Mouse (Mus musculus) gastrocnemius, postnatal 14 days (tissue): ENCODE data around the gene Pnma1. TPM values are rescaled to one million over a fixed set of nuclear protein-coding genes. Genes with fewer than 3 reads are reported as not detected.
"Not testable (repeated sequence)": the region's sequence is repeated elsewhere in the genome, so short reads cannot be mapped to it uniquely, and the experiment has no call there.

Experiments
- DNase-seq: peaks from one replicate; pipeline ENCODE4 v3.0.0; 2021; ENCODE audit warnings: mixed read lengths
- intact Hi-C: fragments of 180-260 bp; cut with DNase I; formaldehyde crosslinking; loops from one replicate; pipeline ENCODE4 v1.15.1; 2025; ENCODE audit warnings: low total_unique reads
- total RNA-seq, 2 experiments: library from RNA; stranded (reverse); gene quantifications; 2 replicates each; pipeline ENCODE4 v1.2.3; 2021

Pnma1 gene
- total RNA-seq, 2 experiments from 2014 or later: 0.23 to 0.24 TPM

DNA sequence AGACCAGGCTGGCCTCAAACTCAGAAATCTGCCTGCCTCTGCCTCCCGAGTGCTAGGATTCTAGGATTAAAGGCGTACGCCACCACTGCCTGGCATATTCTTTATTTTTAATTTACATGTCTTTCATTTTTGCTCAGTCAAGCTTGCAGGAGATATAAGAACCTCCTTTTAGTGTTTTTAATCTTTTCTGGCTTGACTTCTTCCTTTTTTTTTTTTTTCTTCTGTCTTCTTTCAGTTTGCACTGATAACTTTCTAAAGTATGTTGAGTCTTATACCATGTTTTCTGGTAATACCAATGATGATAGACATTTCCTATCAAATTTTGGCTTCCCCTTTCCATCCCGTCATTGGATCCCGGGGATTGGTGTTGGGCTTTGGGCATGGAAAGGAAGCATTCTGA is 28.7 kb downstream of the Pnma1 start:
- intact Hi-C loops: no loop called here
- DNase-seq: no peak

DNA sequence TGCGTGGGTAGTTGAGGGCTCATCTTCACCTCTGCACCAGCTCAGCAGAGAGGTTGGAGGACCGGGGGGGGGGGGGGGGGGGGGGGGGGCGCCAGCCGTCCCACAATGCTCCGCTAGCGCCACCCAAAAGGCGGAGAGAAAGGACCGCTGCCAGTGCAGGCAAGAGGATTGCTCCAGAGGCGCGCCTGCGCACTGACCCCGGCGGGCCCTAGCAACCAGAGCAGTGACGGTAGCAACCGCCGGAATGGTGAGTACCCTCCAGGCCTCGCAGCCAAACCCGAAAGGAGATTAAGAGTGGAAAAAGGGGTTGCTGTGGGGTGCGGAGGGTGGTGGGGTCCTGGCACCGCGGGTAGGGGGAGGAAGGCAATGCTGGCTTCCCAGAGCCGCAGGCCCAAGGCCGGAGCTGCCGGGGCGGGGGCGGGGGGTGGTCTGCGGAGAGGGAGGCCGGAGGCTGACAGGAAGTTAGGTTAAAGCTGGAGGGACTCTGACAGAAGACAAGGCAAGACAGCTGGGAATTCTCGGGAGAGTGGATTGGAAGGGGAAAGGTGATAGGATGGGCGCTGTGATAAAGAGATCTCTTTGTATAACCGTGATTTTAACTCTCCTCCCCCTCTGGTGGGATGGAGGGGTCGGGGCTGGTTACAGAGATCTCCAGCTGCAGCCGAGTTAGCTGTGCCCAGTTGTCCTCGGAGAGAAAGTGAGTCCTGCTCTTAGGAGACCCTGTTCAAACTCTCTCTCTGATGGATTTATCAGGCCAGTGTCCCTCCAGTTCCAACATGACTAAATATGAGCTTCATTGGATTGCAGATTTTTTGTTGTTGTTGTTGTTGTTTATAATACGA is 33.9 kb downstream of the Pnma1 start, which contains the start of gene Dnal1:
Gene Dnal1 (plus strand): TSS at position 214 of the 842 bp plus-strand sequence.
- intact Hi-C loops: no loop called here
- peak; percentile 92 for DNase-seq

DNA sequence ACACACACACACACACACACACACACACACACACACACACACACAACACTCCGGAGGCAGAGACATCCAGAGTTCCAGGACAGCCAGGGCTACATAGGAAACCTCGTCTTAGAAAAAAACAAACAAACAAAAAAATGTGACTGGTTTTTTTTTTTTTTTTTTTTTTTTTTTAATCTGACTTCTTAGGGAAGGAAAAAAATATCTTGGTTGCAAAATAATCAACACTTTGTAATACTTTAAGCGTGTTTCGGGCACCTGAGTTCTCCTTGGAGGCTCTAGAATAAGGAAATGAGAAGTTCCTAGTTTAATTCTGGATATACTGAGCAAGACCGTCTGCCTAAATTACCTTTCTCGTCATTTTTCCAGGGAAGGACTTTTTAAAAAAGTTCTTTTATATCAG is 34.6 kb downstream of the Pnma1 start:
- no peak for DNase-seq
- intact Hi-C loops: no loop called here

DNA sequence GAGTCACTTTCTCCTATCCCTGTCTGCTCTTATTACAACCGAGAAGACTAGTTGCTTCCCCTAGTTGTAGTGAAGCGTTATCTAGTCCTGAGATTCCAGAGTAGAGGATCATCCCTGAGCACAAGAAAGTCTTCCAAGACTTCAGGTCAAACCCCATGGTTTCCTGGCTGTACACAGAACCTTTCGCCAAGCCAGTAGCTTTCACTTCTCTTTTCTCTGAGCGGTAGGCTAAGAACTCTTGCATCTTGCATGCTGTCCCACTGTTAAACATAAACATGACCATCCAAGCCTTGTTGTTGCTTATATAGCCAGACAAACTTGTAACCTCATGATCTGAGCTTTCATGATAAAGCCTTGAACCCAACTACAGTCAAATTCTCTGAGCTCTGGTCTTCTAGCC is 37.5 kb downstream of the Pnma1 start:
- no peak for DNase-seq
- intact Hi-C loops: no loop called here

DNA sequence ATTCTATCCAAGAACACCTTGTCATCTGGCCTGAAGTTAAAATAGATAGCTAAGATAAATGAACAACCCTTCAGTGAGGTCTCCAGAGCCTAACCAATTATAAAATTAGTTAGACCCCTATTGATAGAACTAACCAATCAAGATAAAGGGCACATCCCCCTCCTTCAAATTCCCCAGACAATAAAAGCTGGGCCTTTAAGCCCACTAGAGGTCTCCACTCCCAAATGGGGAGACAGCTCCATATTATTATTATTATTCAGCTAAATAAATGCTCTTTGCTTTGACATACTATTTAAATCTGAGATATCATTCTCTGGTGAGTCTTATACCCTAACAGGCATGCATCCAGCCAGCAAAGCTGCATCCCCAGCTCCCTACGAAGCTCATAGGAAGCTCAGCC is 38.4 kb downstream of the Pnma1 start:
- no peak for DNase-seq

DNA sequence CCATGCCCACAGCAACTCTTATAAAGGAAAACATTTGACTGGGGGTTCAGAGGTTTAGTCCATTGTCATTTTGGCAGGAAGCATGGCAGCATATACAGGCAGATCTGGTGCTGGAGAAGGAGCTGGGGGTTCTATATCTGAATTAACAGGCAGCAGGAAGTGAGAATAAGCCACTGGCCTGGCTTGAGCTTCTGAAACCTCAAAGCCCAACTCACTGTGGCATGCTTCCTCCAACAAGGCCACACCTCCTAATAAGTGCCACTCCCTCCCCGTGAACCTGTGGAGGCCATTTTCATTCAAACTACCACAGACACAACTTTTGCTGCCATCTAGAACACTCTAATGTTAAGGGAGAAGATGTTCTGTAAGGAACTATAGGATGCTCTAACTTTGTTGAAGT is 40.6 kb downstream of the Pnma1 start:
- intact Hi-C loops: no loop called here
- no peak for DNase-seq

More for the DNA sequence above, 38.4 kb downstream of the Pnma1 start:
- intact Hi-C loops: no loop called here

DNA sequence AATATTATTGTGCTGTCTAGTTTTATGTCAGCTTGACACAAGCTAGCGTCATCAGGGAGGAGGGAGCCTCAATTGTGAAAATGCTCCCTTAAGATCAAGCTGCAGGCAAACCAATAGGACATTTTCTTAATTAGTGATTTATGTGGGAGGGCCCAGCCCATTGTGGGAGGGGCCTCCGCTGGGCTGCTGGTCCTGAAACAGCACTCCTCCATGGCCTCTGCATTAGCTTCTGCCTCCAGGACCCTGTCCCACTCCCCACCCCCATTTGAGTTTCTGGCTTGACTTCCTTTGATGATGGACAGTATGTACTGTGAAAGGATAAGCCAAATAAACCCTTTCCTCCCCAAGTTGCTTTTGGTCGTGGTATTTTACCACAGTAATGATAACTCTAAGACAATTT is 41.3 kb downstream of the Pnma1 start:
- DNase-seq: no peak
- intact Hi-C loops: no loop called here

DNA sequence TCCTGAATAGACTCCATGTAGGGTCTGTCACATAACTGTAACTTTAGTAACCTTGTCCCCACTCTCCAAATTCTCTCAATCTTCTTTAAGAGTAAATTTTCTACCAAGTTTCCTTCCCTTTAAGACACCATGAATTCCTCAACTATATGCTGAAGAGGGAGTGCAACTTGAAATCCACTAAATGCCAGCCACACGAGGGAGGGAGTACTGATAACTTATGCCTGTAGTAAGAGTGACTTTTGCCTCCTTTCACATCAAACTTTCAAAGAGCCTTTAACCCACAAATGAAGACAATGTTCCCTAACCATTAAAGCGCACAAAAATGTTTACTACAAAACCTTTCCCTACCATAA is 46.8 kb downstream of the Pnma1 start:
- DNase-seq: no peak
- intact Hi-C loops: no loop called here

- intact Hi-C loops: not testable (repeated sequence)
These were observed 47.4 kb downstream of the Pnma1 start, which contains the start of gene Acot6 for GRCm38 (mm10) chr12:84100604-84101492. Gene Acot6 (plus strand): TSS chr12:84100654.

DNA sequence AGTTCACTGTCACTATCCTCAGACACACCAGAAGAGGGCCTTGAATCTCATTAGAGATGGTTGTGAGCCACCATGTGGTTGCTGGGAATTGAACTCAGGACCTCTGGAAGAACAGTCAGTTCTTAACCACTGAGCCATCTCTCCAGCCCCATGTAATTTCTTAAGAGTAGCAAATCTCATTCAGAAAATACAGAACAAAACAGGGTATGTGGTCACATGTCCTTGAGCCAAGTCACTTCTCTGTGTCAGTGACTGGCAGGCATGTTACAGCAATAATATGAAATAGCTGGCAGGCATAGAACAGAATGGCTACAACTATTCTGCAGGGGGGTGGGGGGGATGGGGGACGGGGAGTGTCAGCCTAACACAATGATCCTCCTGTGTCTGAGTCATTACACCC is 48.2 kb downstream of the Pnma1 start:
- DNase-seq: no peak
- intact Hi-C loops: no loop called here

More at GRCm38 (mm10) chr12:84100604-84101492, 47.4 kb downstream of the Pnma1 start, which contains the start of gene Acot6:
- DNase-seq: peak; percentile 41

DNA sequence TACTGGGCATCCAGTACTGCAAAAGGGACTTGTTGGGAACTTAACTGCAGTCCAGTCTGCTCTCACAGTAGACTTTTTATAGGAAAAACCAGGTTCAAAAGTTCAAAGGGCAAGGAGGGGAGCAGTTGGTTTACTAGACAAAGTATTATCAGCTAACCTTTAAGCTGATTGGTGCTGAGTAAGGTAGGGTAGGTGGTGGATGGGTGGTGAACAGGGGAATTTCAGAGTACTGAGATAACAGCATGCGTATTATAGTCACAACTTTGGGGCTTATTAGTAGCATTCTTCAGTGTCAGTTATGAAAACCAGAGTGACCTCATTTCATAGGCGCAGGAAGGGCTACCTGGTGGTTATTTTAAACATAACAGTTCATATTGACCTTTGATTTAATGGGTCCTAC is 48.7 kb downstream of the Pnma1 start:
- no peak for DNase-seq
- intact Hi-C loops: no loop called here

Other genes starting within 250 kb of the Pnma1 start
- gene Numb, start 226.6 kb downstream of the Pnma1 start, total RNA-seq: 10 to 100 TPM; 16.4 to 16.7 TPM
- 1 to 10 TPM; 3.3 to 3.7 TPM for gene Riox1, start 197.9 kb downstream of the Pnma1 start, total RNA-seq
- gene Heatr4, start 163.6 kb downstream of the Pnma1 start, total RNA-seq: not detected
- 10 to 100 TPM; 12.8 to 20.2 TPM for gene Acot2, start 160.6 kb downstream of the Pnma1 start, total RNA-seq
- gene Acot1, start 139.0 kb downstream of the Pnma1 start, total RNA-seq: 1 to 10 TPM; 5.7 to 8.0 TPM
- gene Acot4, start 110.1 kb downstream of the Pnma1 start, total RNA-seq: under 1 TPM; 0.16 to 0.27 TPM
- not detected for gene Gm49366, start 109.6 kb downstream of the Pnma1 start, total RNA-seq
- gene Acot3, start 96.3 kb downstream of the Pnma1 start, total RNA-seq: not detected
- under 1 TPM in 1 of 2 experiments, not detected in 1; 0.14 TPM for gene Acot5, start 79.2 kb downstream of the Pnma1 start, total RNA-seq
- gene Acot6, start 47.8 kb downstream of the Pnma1 start, total RNA-seq: 1 to 10 TPM; 2.4 to 2.6 TPM
- 1 to 10 TPM; 7.0 to 7.3 TPM for gene Dnal1, start 34.1 kb downstream of the Pnma1 start, total RNA-seq
- 10 to 100 TPM; 10.8 to 11.2 TPM for gene Elmsan1, start 70.4 kb upstream of the Pnma1 start, total RNA-seq
- 10 to 100 TPM; 64.0 to 68.9 TPM for gene Ptgr2, start 136.7 kb upstream of the Pnma1 start, total RNA-seq
- gene Zfp410, start 168.4 kb upstream of the Pnma1 start, total RNA-seq: 10 to 100 TPM; 15.3 to 17.4 TPM
- 10 to 100 TPM; 31.5 to 37.0 TPM for gene Coq6, start 213.2 kb upstream of the Pnma1 start, total RNA-seq
- gene Fam161b, start 213.3 kb upstream of the Pnma1 start, total RNA-seq: under 1 TPM; 0.47 to 0.49 TPM